Mouse (Mus musculus): ENCODE measurements around the gene Fads6. TPM values are rescaled to one million over a fixed set of nuclear protein-coding genes. Genes with fewer than 3 reads are reported as not detected.

The Fads6 gene
- polyA plus RNA-seq, 1 experiment from 2014 or later, result 3.2 TPM

GRCm38 (mm10) chr11:115334531-115334930 lies 37.1 kb upstream of the Fads6 start, which contains the start of gene Otop3:
Gene Otop3 (plus strand): TSS chr11:115334731.
- H3K9me3 ChIP-seq (ENCODE audit: control insufficient read depth, low read length), result no peaks in the 10 kb centered on the region
- 0 out of 2 replicates have a peak within 1 kb of the TSS, but pooled peaks have one; percentile 17 for H3K4me3 ChIP-seq (ENCODE audit: low read depth, low read length)
- H3K9ac ChIP-seq (ENCODE audit: low read depth, low read length), result no peak within 1 kb of the TSS
- ATAC-seq (replicated peaks; ENCODE audit: low FRiP score) (no peak), DNase-seq (ENCODE audit: low spot score) (no peak)
- no peak within 1 kb of the TSS for H3K27ac ChIP-seq (ENCODE audit: low read depth, low read length)
- no peaks in the 10 kb centered on the region for H3K36me3 ChIP-seq (ENCODE audit: control insufficient read depth, insufficient read depth, low read length)
- peaks cover 69% of the 10 kb centered on the region for H3K27me3 ChIP-seq (replicated peaks; ENCODE audit: control insufficient read depth, insufficient read depth, low read length)
- H3K4me1 ChIP-seq (replicated peaks; ENCODE audit: control insufficient read depth, insufficient read depth, low read length), result no peaks in the 10 kb centered on the region
- 6% methylated on average over 29 of the region's 29 CpGs for WGBS
- peak within 1 kb of the TSS; percentile 33; the same call in 1 of the 2 replicates for H3K4me2 ChIP-seq

GRCm38 (mm10) chr11:115329339-115329738 lies 31.9 kb upstream of the Fads6 start:
- H3K27ac ChIP-seq (ENCODE audit: low read depth, low read length), result no peak overlapping the region
- WGBS, result 63% methylated on average over 15 of the region's 15 CpGs
- no peak overlapping the region for H3K9ac ChIP-seq (ENCODE audit: low read depth, low read length)
- H3K4me1 ChIP-seq (replicated peaks; ENCODE audit: control insufficient read depth, insufficient read depth, low read length), result no peaks in the 10 kb centered on the region
- H3K27me3 ChIP-seq (replicated peaks; ENCODE audit: control insufficient read depth, insufficient read depth, low read length), result peaks cover 65% of the 10 kb centered on the region
- no peak for ATAC-seq (replicated peaks; ENCODE audit: low FRiP score)
- H3K4me3 ChIP-seq (ENCODE audit: low read depth, low read length), result no peak overlapping the region
- no peak for DNase-seq (ENCODE audit: low spot score)
- H3K36me3 ChIP-seq (ENCODE audit: control insufficient read depth, insufficient read depth, low read length), result no peaks in the 10 kb centered on the region
- H3K4me2 ChIP-seq, result no peak overlapping the region
- no peaks in the 10 kb centered on the region for H3K9me3 ChIP-seq (ENCODE audit: control insufficient read depth, low read length)

- H3K9ac ChIP-seq (ENCODE audit: low read depth, low read length), result no peak overlapping the region
- H3K4me1 ChIP-seq (replicated peaks; ENCODE audit: control insufficient read depth, insufficient read depth, low read length), result no peaks in the 10 kb centered on the region; the same call in 1 of the 2 replicates
- H3K9me3 ChIP-seq (ENCODE audit: control insufficient read depth, low read length), result no peaks in the 10 kb centered on the region
- H3K27me3 ChIP-seq (replicated peaks; ENCODE audit: control insufficient read depth, insufficient read depth, low read length), result peaks cover 66% of the 10 kb centered on the region
- no peak overlapping the region for H3K4me3 ChIP-seq (ENCODE audit: low read depth, low read length)
- DNase-seq (ENCODE audit: low spot score) (no peak), ATAC-seq (replicated peaks; ENCODE audit: low FRiP score) (no peak)
- H3K27ac ChIP-seq (ENCODE audit: low read depth, low read length), result no peak overlapping the region
- no peak overlapping the region for H3K4me2 ChIP-seq
- 68% methylated on average over 7 of the region's 7 CpGs for WGBS
- no peaks in the 10 kb centered on the region for H3K36me3 ChIP-seq (ENCODE audit: control insufficient read depth, insufficient read depth, low read length)
Measured at GRCm38 (mm10) chr11:115326730-115327129, 29.3 kb upstream of the Fads6 start.

- peaks cover 8% of the 10 kb centered on the region for H3K4me1 ChIP-seq (replicated peaks; ENCODE audit: control insufficient read depth, insufficient read depth, low read length)
- H3K27ac ChIP-seq (ENCODE audit: low read depth, low read length), result no peak overlapping the region
- no peak overlapping the region for H3K9ac ChIP-seq (ENCODE audit: low read depth, low read length)
- no peaks in the 10 kb centered on the region for H3K9me3 ChIP-seq (ENCODE audit: control insufficient read depth, low read length)
- DNase-seq (ENCODE audit: low spot score) (no peak), ATAC-seq (replicated peaks; ENCODE audit: low FRiP score) (no peak)
- no peaks in the 10 kb centered on the region for H3K36me3 ChIP-seq (ENCODE audit: control insufficient read depth, insufficient read depth, low read length)
- WGBS, result 18% methylated on average over 32 of the region's 32 CpGs
- H3K4me2 ChIP-seq, result no peak overlapping the region
- no peak overlapping the region for H3K4me3 ChIP-seq (ENCODE audit: low read depth, low read length)
- peaks cover 79% of the 10 kb centered on the region for H3K27me3 ChIP-seq (replicated peaks; ENCODE audit: control insufficient read depth, insufficient read depth, low read length)
Measured at GRCm38 (mm10) chr11:115323354-115323753, 25.9 kb upstream of the Fads6 start.

GRCm38 (mm10) chr11:115321906-115322693 lies 24.6 kb upstream of the Fads6 start, which contains the start of gene Ush1g:
Gene Ush1g (minus strand): TSS chr11:115322041.
- Histone ChIP-seq H3K4me3 (ENCODE audit: low read depth, low read length) (peak within 1 kb of the TSS; percentile 24), H3K9ac (ENCODE audit: low read depth, low read length) (no peak within 1 kb of the TSS), H3K27me3 (replicated peaks; ENCODE audit: control insufficient read depth, insufficient read depth, low read length) (peaks cover 88% of the 10 kb centered on the region), H3K4me1 (replicated peaks; ENCODE audit: control insufficient read depth, insufficient read depth, low read length) (peaks cover 10% of the 10 kb centered on the region), H3K27ac (ENCODE audit: low read depth, low read length) (no peak within 1 kb of the TSS), H3K36me3 (ENCODE audit: control insufficient read depth, insufficient read depth, low read length) (no peaks in the 10 kb centered on the region), H3K4me2 (peak within 1 kb of the TSS; percentile 47), H3K9me3 (ENCODE audit: control insufficient read depth, low read length) (no peaks in the 10 kb centered on the region)
- DNase-seq (ENCODE audit: low spot score) (peak; percentile 77), ATAC-seq (replicated peaks; ENCODE audit: low FRiP score) (no peak)
- 5% methylated on average over 32 of the region's 35 CpGs for WGBS

GRCm38 (mm10) chr11:115319704-115320383 lies 22.4 kb upstream of the Fads6 start:
- Histone ChIP-seq H3K27me3 (replicated peaks; ENCODE audit: control insufficient read depth, insufficient read depth, low read length) (peaks cover 100% of the 10 kb centered on the region), H3K27ac (ENCODE audit: low read depth, low read length) (no peak overlapping the region), H3K4me3 (ENCODE audit: low read depth, low read length) (no peak overlapping the region), H3K9ac (ENCODE audit: low read depth, low read length) (no peak overlapping the region), H3K9me3 (ENCODE audit: control insufficient read depth, low read length) (no peaks in the 10 kb centered on the region), H3K4me1 (replicated peaks; ENCODE audit: control insufficient read depth, insufficient read depth, low read length) (peaks cover 10% of the 10 kb centered on the region), H3K36me3 (ENCODE audit: control insufficient read depth, insufficient read depth, low read length) (no peaks in the 10 kb centered on the region), H3K4me2 (peak overlapping the region; percentile 9; the same call in 1 of the 2 replicates)
- WGBS, result 10% methylated on average over 18 of the region's 18 CpGs
- ATAC-seq (replicated peaks; ENCODE audit: low FRiP score) (no peak), DNase-seq (ENCODE audit: low spot score) (no peak)

- no peak overlapping the region for H3K4me3 ChIP-seq (ENCODE audit: low read depth, low read length)
- no peak overlapping the region for H3K4me2 ChIP-seq
- H3K4me1 ChIP-seq (replicated peaks; ENCODE audit: control insufficient read depth, insufficient read depth, low read length), result peaks cover 10% of the 10 kb centered on the region
- 8% methylated on average over 63 of the region's 63 CpGs for WGBS
- no peak overlapping the region for H3K9ac ChIP-seq (ENCODE audit: low read depth, low read length)
- ATAC-seq (replicated peaks; ENCODE audit: low FRiP score), result no peak
- no peaks in the 10 kb centered on the region for H3K9me3 ChIP-seq (ENCODE audit: control insufficient read depth, low read length)
- no peak overlapping the region for H3K27ac ChIP-seq (ENCODE audit: low read depth, low read length)
- DNase-seq (ENCODE audit: low spot score), result no peak
- H3K36me3 ChIP-seq (ENCODE audit: control insufficient read depth, insufficient read depth, low read length), result no peaks in the 10 kb centered on the region
- H3K27me3 ChIP-seq (replicated peaks; ENCODE audit: control insufficient read depth, insufficient read depth, low read length), result peaks cover 96% of the 10 kb centered on the region
Measured at GRCm38 (mm10) chr11:115318245-115319027, 21.0 kb upstream of the Fads6 start.

- DNase-seq (ENCODE audit: low spot score) (no peak), ATAC-seq (replicated peaks; ENCODE audit: low FRiP score) (no peak)
- no peak overlapping the region for H3K27ac ChIP-seq (ENCODE audit: low read depth, low read length)
- no peak overlapping the region for H3K4me2 ChIP-seq
- H3K4me3 ChIP-seq (ENCODE audit: low read depth, low read length), result no peak overlapping the region
- no peaks in the 10 kb centered on the region for H3K9me3 ChIP-seq (ENCODE audit: control insufficient read depth, low read length)
- WGBS, result 54% methylated on average over 7 of the region's 7 CpGs
- peaks cover 83% of the 10 kb centered on the region for H3K27me3 ChIP-seq (replicated peaks; ENCODE audit: control insufficient read depth, insufficient read depth, low read length)
- H3K36me3 ChIP-seq (ENCODE audit: control insufficient read depth, insufficient read depth, low read length), result no peaks in the 10 kb centered on the region
- H3K9ac ChIP-seq (ENCODE audit: low read depth, low read length), result no peak overlapping the region
- peaks cover 10% of the 10 kb centered on the region for H3K4me1 ChIP-seq (replicated peaks; ENCODE audit: control insufficient read depth, insufficient read depth, low read length)
Measured at GRCm38 (mm10) chr11:115317204-115317603, 19.7 kb upstream of the Fads6 start.
